Mouse (Mus musculus) heart, embryonic 16.5 days (tissue): ENCODE measurements around the gene Ebf4. TPM values are rescaled to one million over a fixed set of nuclear protein-coding genes. Genes with fewer than 3 reads are reported as not detected.
A peak's percentile ranks its signal among the peaks of the same experiment; 100 is the strongest.

Experiments used
- ATAC-seq: fragments of 200-750 bp; cut with Nextera tagmentation; replicated peaks from 2 replicates; pipeline ENCODE4 v1.8.0; 2017; ENCODE audit warnings: moderate number of reproducible peaks; ENCODE audit not compliant: insufficient read depth, low FRiP score; ENCODE audit errors: extremely low read depth
- H3K27ac ChIP-seq: fragments of 300-500 bp; sonication (generic); 2 replicates; pipeline ENCODE4 v1.5.1; 2014; ENCODE audit warnings: mild to moderate bottlenecking, low read length, control low read depth, moderate library complexity
- H3K27me3 ChIP-seq: fragments of 300-500 bp; sonication (generic); 2 replicates; pipeline ENCODE4 v1.6.1; 2014; ENCODE audit warnings: low read length, mixed read lengths; ENCODE audit not compliant: control insufficient read depth, insufficient read depth
- H3K36me3 ChIP-seq: fragments of 300-500 bp; sonication (generic); 2 replicates; pipeline ENCODE4 v1.6.1; 2014; ENCODE audit not compliant: control insufficient read depth, insufficient read depth
- H3K4me1 ChIP-seq: fragments of 300-500 bp; sonication (generic); 2 replicates; pipeline ENCODE4 v1.6.1; 2014; ENCODE audit warnings: low read length, mixed read lengths; ENCODE audit not compliant: control insufficient read depth, insufficient read depth
- H3K4me2 ChIP-seq: fragments of 300-500 bp; sonication (generic); 2 replicates; pipeline ENCODE4 v1.6.1; 2014; ENCODE audit warnings: low read depth, mild to moderate bottlenecking, control low read depth, low read length
- H3K4me3 ChIP-seq: fragments of 300-500 bp; sonication (generic); 2 replicates; pipeline ENCODE4 v1.5.1; 2014; ENCODE audit warnings: mild to moderate bottlenecking, control low read depth, low read length
- H3K9ac ChIP-seq: fragments of 300-500 bp; sonication (generic); 2 replicates; pipeline ENCODE4 v1.6.1; 2014; ENCODE audit warnings: low read length, control low read depth
- H3K9me3 ChIP-seq: fragments of 300-500 bp; sonication (generic); replicated peaks from 2 replicates; pipeline ENCODE4 v1.6.1; 2016; ENCODE audit warnings: low read length; ENCODE audit not compliant: control insufficient read depth
- WGBS: fragments of 180-500 bp; shearing (Covaris S2); extraction: QIAGEN DNeasy Blood & Tissue Kit; methylation state at CpG from one replicate; pipeline ENCODE4 v1.1.7; 2014; 5-methylcytosine and 5-hydroxymethylcytosine counted together
- polyA plus RNA-seq: library from polyadenylated mRNA; unstranded; fragments of >200 nt; fragmentation: Nextera tagmentation; extraction: Ambion mirVana; gene quantifications from 2 replicates; pipeline ENCODE4 v1.2.1, GENCODE M21; 2015

The Ebf4 gene
- polyA plus RNA-seq, 1 experiment from 2014 or later: 0.43 TPM

DNA sequence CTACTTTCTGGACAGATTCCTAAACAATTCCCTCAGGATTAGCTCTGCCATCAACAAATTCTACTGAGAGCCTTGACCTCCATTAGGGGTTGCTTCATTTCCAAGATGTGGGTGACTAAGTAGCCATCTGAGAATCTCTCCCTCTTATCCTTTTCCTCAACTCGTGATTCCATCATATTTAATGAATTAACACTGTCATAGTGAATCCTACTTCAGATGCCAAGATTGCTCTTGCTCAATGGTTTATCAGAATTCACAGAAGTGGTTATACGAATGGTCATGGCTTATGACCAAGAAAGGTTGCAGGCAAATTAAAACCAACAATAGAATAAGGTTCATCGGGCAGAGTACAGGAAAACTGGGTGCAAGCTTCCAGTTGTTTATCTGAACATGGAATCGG lies 106.9 kb downstream of the Ebf4 start:
- Histone ChIP-seq H3K27ac (no peak overlapping the region), H3K27me3 (peaks cover 14% of the 10 kb centered on the region), H3K9me3 (no peaks in the 10 kb centered on the region), H3K9ac (no peak overlapping the region), H3K4me3 (no peak overlapping the region), H3K4me1 (peaks cover 4% of the 10 kb centered on the region), H3K4me2 (no peak overlapping the region), H3K36me3 (no peaks in the 10 kb centered on the region)
- WGBS: 65% methylated on average over 4 of the region's 4 CpGs
- no peak for ATAC-seq

DNA sequence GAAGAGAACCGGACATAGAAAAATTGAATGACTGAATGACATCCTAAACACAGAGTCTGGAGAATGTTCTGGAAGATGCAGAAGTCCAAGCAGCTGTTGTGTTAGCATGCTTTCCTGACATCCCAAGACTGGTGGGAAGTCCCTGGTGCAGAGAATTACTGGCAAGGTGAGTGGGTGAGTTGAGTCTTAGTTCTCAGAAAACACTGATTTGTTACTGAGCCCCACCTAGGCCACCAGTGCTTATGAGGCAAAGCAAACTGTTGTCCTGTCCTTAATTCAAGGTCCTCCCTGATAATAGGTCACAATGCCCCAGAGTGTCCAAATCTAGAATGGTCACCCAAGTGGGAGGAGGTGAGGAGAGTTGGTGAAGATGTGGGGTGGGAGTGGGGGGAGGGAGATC lies 110.0 kb downstream of the Ebf4 start, which contains the start of the genes Gm28372 and 1700020A23Rik:
Gene Gm28372, plus strand, starts transcription at position 301 of the 400 bp plus-strand sequence.
Gene 1700020A23Rik, plus strand, starts transcription at position 321 of the 400 bp plus-strand sequence.
- Histone ChIP-seq H3K9me3 (no peaks in the 10 kb centered on the region), H3K4me3 (no peak within 1 kb of the TSS), H3K36me3 (no peaks in the 10 kb centered on the region), H3K4me2 (no peak within 1 kb of the TSS), H3K27me3 (no peaks in the 10 kb centered on the region), H3K9ac (no peak within 1 kb of the TSS), H3K4me1 (no peaks in the 10 kb centered on the region), H3K27ac (no peak within 1 kb of the TSS)
- WGBS: 82% methylated on average over 1 of the region's 1 CpGs
- ATAC-seq: no peak

DNA sequence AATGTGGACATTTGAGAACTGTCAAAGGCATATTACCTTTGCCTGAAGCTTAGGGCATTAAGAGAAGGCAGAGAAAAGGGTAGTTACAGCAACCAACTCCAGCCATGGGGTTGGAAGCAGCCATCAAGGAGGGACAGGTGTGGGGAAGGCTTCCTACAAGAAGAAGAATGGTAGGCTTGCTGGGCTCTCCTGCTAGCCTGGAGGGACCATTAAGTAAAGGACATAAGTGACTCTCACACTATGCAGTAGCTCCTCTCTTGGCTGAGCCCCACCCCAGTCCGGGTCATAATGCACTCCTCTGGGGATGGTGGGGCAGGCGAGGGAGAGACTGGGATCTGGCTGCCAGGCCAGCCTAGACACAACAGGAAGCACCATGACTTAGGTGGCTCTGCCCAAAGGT lies 111.2 kb downstream of the Ebf4 start, which contains the start of gene Tmem239:
Gene Tmem239, plus strand, starts transcription at position 301 of the 400 bp plus-strand sequence.
- Histone ChIP-seq H3K4me1 (no peaks in the 10 kb centered on the region), H3K4me2 (no peak within 1 kb of the TSS), H3K9me3 (no peaks in the 10 kb centered on the region), H3K27me3 (no peaks in the 10 kb centered on the region), H3K4me3 (no peak within 1 kb of the TSS), H3K27ac (no peak within 1 kb of the TSS), H3K9ac (no peak within 1 kb of the TSS), H3K36me3 (no peaks in the 10 kb centered on the region)
- WGBS: 67% methylated on average over 2 of the region's 2 CpGs
- ATAC-seq: no peak

DNA sequence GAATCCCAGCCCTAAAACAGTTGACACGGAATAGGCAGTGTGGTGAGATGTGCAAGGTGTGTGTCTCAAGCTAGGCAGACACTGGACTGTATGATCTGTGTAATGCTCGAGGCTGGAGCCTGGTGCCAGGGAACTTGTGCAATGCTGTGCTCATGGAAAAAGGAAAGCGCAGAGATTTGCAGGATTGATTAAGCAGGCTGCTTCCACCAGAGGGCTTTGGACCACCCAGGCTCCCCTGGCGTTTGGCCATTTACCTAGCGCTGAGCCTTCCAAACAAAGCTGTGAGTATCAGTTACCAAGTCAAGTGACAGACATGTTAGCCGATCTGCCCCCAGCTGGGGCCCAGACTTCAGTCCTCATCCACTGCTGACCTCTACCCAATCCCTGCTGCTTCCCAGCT lies 113.2 kb downstream of the Ebf4 start:
- ATAC-seq: no peak; the same call in 1 of the 2 replicates
- H3K4me1 ChIP-seq: no peaks in the 10 kb centered on the region

DNA sequence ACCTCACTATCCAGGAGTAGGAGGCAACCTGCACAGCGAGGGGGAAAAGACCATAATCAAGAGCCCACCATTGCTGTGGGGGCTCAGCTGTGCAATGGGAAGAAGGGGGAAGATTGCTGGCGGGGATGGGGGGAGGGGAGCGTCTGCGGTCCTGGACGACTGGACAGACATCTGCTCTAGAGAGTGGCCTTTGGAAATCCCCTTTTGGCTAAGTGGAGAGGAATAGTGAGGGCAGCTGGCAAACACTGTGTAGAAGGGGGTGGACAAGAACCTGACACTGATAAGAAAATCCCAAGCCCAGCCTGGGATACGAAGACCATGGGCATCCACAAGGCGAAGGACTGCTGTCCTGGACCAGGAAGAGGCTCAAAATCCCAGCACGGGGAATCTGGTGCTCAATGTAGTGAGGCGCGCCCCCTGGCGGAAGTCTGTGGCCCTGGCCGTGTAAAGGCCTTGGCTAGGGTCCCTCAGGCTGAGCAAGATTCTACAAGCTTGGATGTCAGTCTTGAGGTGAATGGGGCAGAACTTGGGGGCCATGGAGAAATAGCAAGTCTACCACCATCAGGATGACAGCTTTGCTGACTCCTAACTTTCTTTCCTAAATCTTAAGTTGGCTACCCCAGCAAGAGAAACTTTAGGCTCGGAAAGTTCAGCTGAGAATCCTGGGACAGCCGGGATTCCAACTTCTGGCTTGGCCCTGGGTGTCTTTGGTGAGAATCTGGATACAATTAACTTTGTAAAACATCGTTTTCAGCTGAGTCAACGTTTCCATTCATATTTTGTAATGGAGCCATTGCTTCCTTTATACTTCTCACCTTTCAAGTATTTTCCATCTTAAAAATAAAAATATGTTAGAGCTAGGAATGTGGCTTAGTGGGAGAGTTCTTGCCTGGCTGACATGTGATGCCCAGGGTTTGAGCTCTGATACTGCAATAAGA lies 116.9 kb downstream of the Ebf4 start:
- no peaks in the 10 kb centered on the region for H3K4me1 ChIP-seq
- no peaks in the 10 kb centered on the region for H3K27me3 ChIP-seq
- H3K36me3 ChIP-seq: no peaks in the 10 kb centered on the region
- H3K4me3 ChIP-seq: no peak overlapping the region
- no peaks in the 10 kb centered on the region for H3K9me3 ChIP-seq
- ATAC-seq: peak; percentile 80
- H3K27ac ChIP-seq: no peak overlapping the region
- 31% methylated on average over 16 of the region's 16 CpGs for WGBS
- no peak overlapping the region for H3K4me2 ChIP-seq
- H3K9ac ChIP-seq: no peak overlapping the region

More for the DNA sequence above, 113.2 kb downstream of the Ebf4 start:
- Histone ChIP-seq H3K4me3 (no peak overlapping the region), H3K9me3 (no peaks in the 10 kb centered on the region), H3K27me3 (no peaks in the 10 kb centered on the region), H3K27ac (no peak overlapping the region), H3K36me3 (no peaks in the 10 kb centered on the region), H3K9ac (no peak overlapping the region), H3K4me2 (no peak overlapping the region)
- WGBS: 19% methylated on average over 6 of the region's 6 CpGs

DNA sequence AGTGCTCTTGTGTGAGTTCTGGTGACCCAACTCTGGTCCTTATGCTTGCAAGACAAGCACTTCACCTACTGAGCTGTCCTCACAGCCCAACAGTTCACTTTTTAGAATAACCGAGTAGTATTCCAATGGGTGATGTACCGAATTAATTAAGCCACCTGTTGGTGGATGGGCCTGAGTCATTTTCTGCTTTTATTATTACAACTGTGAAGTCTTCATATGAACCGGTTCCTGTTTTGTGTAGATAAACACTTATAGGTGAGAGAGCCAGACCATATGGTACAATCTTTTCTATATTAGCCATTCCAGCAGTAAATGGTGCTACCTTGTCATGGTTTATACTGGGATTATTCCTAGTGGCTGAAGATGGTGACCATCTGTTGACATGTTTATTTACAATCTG lies 117.8 kb downstream of the Ebf4 start:
- no peak overlapping the region for H3K4me3 ChIP-seq
- ATAC-seq: no peak
- no peaks in the 10 kb centered on the region for H3K36me3 ChIP-seq
- no peaks in the 10 kb centered on the region for H3K9me3 ChIP-seq
- H3K27ac ChIP-seq: no peak overlapping the region
- no peak overlapping the region for H3K4me2 ChIP-seq
- H3K27me3 ChIP-seq: no peaks in the 10 kb centered on the region
- 75% methylated on average over 3 of the region's 3 CpGs for WGBS
- no peak overlapping the region for H3K9ac ChIP-seq
- no peaks in the 10 kb centered on the region for H3K4me1 ChIP-seq

DNA sequence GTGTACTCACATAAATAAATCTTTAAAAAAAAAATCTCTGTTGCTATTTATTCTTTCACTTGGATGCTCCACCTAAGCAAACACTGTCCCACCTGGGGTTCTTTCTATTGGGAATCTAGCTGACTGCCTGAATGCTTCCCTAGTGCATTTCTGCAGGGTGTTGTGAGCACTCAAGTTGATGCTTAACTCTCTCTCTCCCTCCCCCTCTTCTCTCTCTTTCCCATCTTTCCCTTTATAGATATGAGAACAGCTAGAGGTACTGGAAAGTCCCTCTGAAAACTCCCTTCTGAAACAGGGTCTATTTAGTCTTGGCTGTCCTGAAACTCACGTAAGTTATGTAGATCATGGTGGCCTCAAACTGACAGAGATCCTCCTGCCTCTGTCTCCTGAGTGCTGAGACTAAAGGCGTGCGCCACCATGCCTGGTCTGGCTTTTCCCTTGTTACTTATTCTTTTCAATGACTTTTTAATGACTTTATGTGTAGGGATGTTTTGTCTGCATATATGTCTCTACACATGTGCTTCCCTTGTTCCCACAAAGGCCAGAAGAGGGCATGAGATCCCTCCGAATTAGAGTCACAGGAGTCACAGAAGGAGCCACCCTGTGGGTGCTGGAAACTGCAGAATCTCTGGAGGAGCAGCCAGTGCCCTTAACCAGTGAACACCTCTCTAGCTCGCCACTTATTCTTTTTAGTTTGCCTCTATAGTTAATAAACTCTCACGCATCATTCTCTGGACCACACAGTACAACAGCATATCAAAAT lies 119.3 kb downstream of the Ebf4 start:
- H3K4me2 ChIP-seq: no peak overlapping the region
- H3K27ac ChIP-seq: no peak overlapping the region
- H3K36me3 ChIP-seq: no peaks in the 10 kb centered on the region
- H3K27me3 ChIP-seq: no peaks in the 10 kb centered on the region
- no peaks in the 10 kb centered on the region for H3K9me3 ChIP-seq
- no peak for ATAC-seq
- no peaks in the 10 kb centered on the region for H3K4me1 ChIP-seq
- no peak overlapping the region for H3K4me3 ChIP-seq
- WGBS: 73% methylated on average over 6 of the region's 6 CpGs
- H3K9ac ChIP-seq: no peak overlapping the region
